Mouse (Mus musculus): ENCODE measurements around the gene Gcnt1.

The Gcnt1 gene

GRCm38 (mm10) chr19:17323006-17323688 is 49.5 kb downstream of the Gcnt1 start:
- no peak for DNase-seq

GRCm38 (mm10) chr19:17319770-17320169 is 52.9 kb downstream of the Gcnt1 start:
- DNase-seq: no peak

- no peak for DNase-seq
Observed at GRCm38 (mm10) chr19:17318733-17319132, 53.9 kb downstream of the Gcnt1 start.

GRCm38 (mm10) chr19:17316311-17317003 is 56.2 kb downstream of the Gcnt1 start:
- DNase-seq: no peak

- no peak for DNase-seq
Observed at GRCm38 (mm10) chr19:17314451-17314850, 58.2 kb downstream of the Gcnt1 start.

GRCm38 (mm10) chr19:17313766-17314165 is 58.9 kb downstream of the Gcnt1 start:
- DNase-seq: no peak

GRCm38 (mm10) chr19:17312671-17313180 is 59.9 kb downstream of the Gcnt1 start:
- no peak for DNase-seq

GRCm38 (mm10) chr19:17311501-17311900 is 61.1 kb downstream of the Gcnt1 start:
- DNase-seq: no peak

- no peak for DNase-seq
Observed at GRCm38 (mm10) chr19:17311031-17311430, 61.6 kb downstream of the Gcnt1 start.

- DNase-seq: no peak
Observed at GRCm38 (mm10) chr19:17296081-17296480, 76.6 kb downstream of the Gcnt1 start.

GRCm38 (mm10) chr19:17295211-17295766 is 77.4 kb downstream of the Gcnt1 start:
- no peak for DNase-seq

- no peak for DNase-seq
Observed at GRCm38 (mm10) chr19:17294136-17294535, 78.5 kb downstream of the Gcnt1 start.

GRCm38 (mm10) chr19:17289526-17289925 is 83.1 kb downstream of the Gcnt1 start:
- no peak for DNase-seq

- no peak for DNase-seq
Observed at GRCm38 (mm10) chr19:17286004-17286403, 86.6 kb downstream of the Gcnt1 start.

GRCm38 (mm10) chr19:17283317-17283716 is 89.3 kb downstream of the Gcnt1 start:
- DNase-seq: no peak

GRCm38 (mm10) chr19:17278381-17279051 is 94.1 kb downstream of the Gcnt1 start:
- no peak for DNase-seq

Data from cerebellum, postnatal 25 days (tissue).